Mouse (Mus musculus) hindbrain, postnatal 0 days (tissue): ENCODE measurements around the gene Gm5426. TPM values are rescaled to one million over a fixed set of nuclear protein-coding genes. Genes with fewer than 3 reads are reported as not detected.
"Not testable (repeated sequence)": the region's sequence is repeated elsewhere in the genome, so short reads cannot be mapped to it uniquely, and the experiment has no call there.

Source experiments
- ATAC-seq: fragments of 200-750 bp; cut with Nextera tagmentation; 2 replicates; pipeline ENCODE4 v1.8.0; 2017; ENCODE audit warnings: mild to moderate bottlenecking, moderate TSS enrichment, moderate library complexity
- DNase-seq: peaks from one replicate; pipeline ENCODE4 v3.0.0-alpha.2; 2015; ENCODE audit warnings: low spot score
- H3K27ac ChIP-seq: fragments of 300-500 bp; sonication (generic); 2 replicates; pipeline ENCODE4 v1.5.1; 2014; ENCODE audit warnings: mild to moderate bottlenecking
- H3K27me3 ChIP-seq: fragments of 300-500 bp; sonication (generic); 2 replicates; pipeline ENCODE4 v1.6.1; 2014; ENCODE audit warnings: low read length, mixed read lengths; ENCODE audit not compliant: insufficient read depth
- H3K36me3 ChIP-seq: fragments of 300-500 bp; sonication (generic); 2 replicates; pipeline ENCODE4 v1.6.1; 2014; ENCODE audit warnings: low read length, mixed read lengths; ENCODE audit not compliant: insufficient read depth
- H3K4me1 ChIP-seq: fragments of 300-500 bp; sonication (generic); 2 replicates; pipeline ENCODE4 v1.6.1; 2014; ENCODE audit warnings: antibody characterized with exemption, low read length, mixed read lengths; ENCODE audit not compliant: insufficient read depth
- H3K4me2 ChIP-seq: fragments of 300-500 bp; sonication (generic); 2 replicates; pipeline ENCODE4 v1.6.1; 2014; ENCODE audit warnings: low read depth, mild to moderate bottlenecking, low read length, moderate library complexity, mixed read lengths
- H3K4me3 ChIP-seq: fragments of 300-500 bp; sonication (generic); 2 replicates; pipeline ENCODE4 v1.5.1; 2014; ENCODE audit warnings: low read length
- H3K9ac ChIP-seq: fragments of 300-500 bp; sonication (generic); replicated peaks from 2 replicates; pipeline ENCODE4 v1.6.1; 2014; ENCODE audit warnings: mild to moderate bottlenecking, low read length, moderate library complexity, mixed read lengths
- H3K9me3 ChIP-seq: fragments of 300-500 bp; sonication (generic); 2 replicates; pipeline ENCODE4 v1.6.1; 2016; ENCODE audit warnings: low read length, mixed read lengths
- CTCF ChIP-seq: IDR thresholded peaks from 2 replicates; pipeline ENCODE4 v1.5.1; 2016; ENCODE audit warnings: antibody characterized with exemption, control low read depth, low read depth
- WGBS: fragments of 180-500 bp; shearing (Covaris S2); extraction: QIAGEN DNeasy Blood & Tissue Kit; methylation state at CpG from one replicate; pipeline ENCODE4 v1.1.7; 2014; 5-methylcytosine and 5-hydroxymethylcytosine counted together
- polyA plus RNA-seq: library from polyadenylated mRNA; unstranded; fragments of >200 nt; fragmentation: Nextera tagmentation; extraction: Ambion mirVana; gene quantifications from 2 replicates; pipeline ENCODE4 v1.2.1, GENCODE M21; 2015
- total RNA-seq: library from RNA; depleted of rRNA; stranded (reverse); fragments of >200 nt; gene quantifications from 2 replicates; pipeline ENCODE4 v1.2.3, GENCODE M21; 2014; rRNA removed

Gm5426 gene
- total RNA-seq (not detected in 2 replicates), polyA plus RNA-seq (not detected in 2 replicates)

DNA sequence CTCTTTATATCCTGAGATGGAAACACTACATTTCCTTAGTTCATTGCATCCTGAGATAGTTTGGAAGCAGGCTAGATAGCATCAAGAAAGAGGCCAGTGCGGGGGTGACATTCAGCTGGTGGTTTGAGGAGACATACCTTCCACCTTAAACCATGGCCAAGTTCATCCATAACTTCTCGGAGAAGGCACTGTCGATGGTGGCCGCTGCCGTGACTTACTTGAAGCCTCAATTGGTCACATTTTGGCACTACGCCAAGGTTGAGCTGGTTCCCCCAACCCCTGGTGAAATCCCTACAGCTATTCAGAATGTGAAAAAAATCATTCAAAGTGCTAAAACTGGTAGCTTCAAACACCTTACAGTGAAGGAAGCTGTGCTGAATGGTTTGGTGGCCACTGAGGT lies at the start of gene Gm5426:
Gm5426 (plus strand) TSS at position 153 of the 400 bp plus-strand sequence.
- not testable (repeated sequence) for H3K4me2 ChIP-seq, H3K9me3 ChIP-seq, DNase-seq, H3K36me3 ChIP-seq, H3K4me3 ChIP-seq, H3K9ac ChIP-seq, H3K27me3 ChIP-seq, H3K27ac ChIP-seq, ATAC-seq, H3K4me1 ChIP-seq
- 86% methylated on average over 6 of the region's 6 CpGs for WGBS

DNA sequence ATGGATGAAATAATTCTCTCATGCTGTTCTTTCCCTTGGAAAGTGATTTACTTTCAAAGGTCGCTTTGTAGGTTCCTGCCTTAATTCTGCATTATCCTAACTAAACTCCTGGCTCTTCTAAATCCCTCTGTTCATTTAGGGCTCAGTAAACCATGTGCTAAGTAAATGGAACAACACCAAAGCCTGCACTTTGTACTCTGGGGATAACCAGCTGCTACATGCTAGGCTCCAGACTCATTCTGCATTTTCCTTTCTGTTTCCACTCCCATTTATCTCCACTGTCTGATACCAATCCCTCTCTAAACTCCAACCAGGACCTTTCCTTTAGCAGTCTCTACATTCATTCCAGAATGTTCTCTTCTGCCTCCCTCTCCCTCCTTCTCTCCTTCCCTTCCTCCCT lies 46.7 kb upstream of the Gm5426 start:
- no peaks in the 10 kb centered on the region for H3K4me1 ChIP-seq
- H3K9me3 ChIP-seq, result no peaks in the 10 kb centered on the region
- DNase-seq (no peak), ATAC-seq (no peak)
- H3K9ac ChIP-seq, result no peak overlapping the region
- TF ChIP-seq CTCF, result no peak
- H3K4me2 ChIP-seq, result no peak overlapping the region
- no peak overlapping the region for H3K4me3 ChIP-seq
- no peaks in the 10 kb centered on the region for H3K36me3 ChIP-seq
- no peak overlapping the region for H3K27ac ChIP-seq
- 56% methylated on average over 1 of the region's 1 CpGs for WGBS
- H3K27me3 ChIP-seq, result no peaks in the 10 kb centered on the region

DNA sequence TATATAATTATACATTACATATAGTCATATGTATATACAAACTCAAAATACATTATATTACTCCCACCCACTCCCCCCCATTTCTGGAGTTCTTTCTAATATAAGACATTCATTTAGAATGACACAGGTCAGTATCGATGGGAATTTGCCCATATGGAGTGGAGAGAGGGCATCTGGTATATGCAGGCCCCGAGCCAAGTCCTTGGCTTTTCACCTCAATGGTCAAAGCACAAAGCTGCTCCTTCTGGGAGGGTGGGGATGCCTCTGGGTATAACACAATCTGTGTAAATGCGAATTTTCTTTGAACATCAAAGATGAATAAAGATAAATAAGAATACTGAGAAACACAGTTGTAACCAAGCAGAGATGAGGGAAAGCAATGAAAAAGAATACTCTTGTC lies 46.0 kb upstream of the Gm5426 start:
- Histone ChIP-seq H3K9me3 (no peaks in the 10 kb centered on the region), H3K27ac (no peak overlapping the region), H3K4me1 (no peaks in the 10 kb centered on the region), H3K4me3 (no peak overlapping the region), H3K36me3 (no peaks in the 10 kb centered on the region), H3K27me3 (no peaks in the 10 kb centered on the region), H3K4me2 (no peak overlapping the region), H3K9ac (no peak overlapping the region)
- no peak for TF ChIP-seq CTCF
- DNase-seq, result peak; percentile 67
- peak; percentile 74; the same call in 1 of the 2 replicates for ATAC-seq
- 60% methylated on average over 3 of the region's 3 CpGs for WGBS

DNA sequence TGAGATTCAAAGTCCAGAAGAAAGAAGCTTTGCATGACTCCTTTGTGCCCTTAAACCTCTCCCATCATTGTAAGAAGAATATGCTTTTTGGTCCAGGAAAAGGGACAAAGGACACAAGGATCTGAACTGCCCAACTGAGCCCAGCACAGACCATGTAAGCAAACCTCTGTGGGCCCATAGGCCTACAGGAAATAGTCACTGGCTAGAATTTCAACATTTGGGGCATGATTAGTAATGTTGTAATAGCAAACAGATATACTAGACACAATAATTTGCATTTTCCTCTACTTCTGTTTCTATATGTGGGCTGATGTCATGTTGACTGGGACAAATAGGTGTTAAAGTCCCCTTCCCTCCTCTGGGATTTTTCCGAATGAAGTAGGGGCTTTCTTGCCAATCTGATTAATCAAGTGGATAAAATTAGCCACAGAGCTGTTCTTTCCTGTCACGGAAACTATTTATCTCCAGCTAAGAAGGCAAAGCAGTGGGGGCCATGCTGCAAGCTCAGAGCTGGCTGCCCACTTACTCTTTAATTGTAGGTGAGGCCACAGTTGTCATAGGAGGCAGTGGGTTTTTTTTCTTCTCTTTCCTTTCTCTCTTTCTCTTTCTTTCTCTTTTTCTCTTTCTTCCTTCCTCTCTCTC lies 42.4 kb upstream of the Gm5426 start:
- no peak overlapping the region for H3K27ac ChIP-seq
- no peak for ATAC-seq
- WGBS, result 22% methylated on average over 2 of the region's 2 CpGs

DNA sequence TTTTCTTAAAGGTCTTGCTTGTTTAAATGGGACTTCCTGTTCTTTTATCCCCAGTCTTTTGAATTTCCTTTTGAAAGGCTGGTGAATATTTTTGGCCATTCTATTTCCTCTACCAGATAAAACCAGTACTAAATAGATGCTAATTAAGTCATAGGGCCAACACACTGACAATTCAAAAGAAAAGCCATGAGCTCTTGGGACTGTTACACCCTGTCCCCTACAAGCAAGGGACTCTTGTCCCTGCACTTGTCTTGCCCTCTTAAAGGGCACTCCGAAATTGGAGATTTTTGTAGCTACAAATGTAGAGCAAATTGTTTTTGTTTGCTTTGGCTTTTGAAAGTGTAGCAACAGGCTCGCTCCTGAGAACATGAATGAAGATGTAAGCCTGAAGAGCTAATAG lies 41.8 kb upstream of the Gm5426 start:
- Histone ChIP-seq H3K4me1 (no peaks in the 10 kb centered on the region), H3K27ac (no peak overlapping the region), H3K9me3 (no peaks in the 10 kb centered on the region), H3K4me2 (no peak overlapping the region), H3K27me3 (no peaks in the 10 kb centered on the region), H3K36me3 (no peaks in the 10 kb centered on the region), H3K9ac (no peak overlapping the region), H3K4me3 (no peak overlapping the region)
- WGBS, result 59% methylated on average over 2 of the region's 2 CpGs
- no peak for ATAC-seq
- no peak for TF ChIP-seq CTCF
- DNase-seq, result no peak

More for the DNA sequence above, 42.4 kb upstream of the Gm5426 start:
- H3K4me2 ChIP-seq, result no peak overlapping the region
- no peak overlapping the region for H3K4me3 ChIP-seq
- TF ChIP-seq CTCF, result no peak
- H3K27me3 ChIP-seq, result no peaks in the 10 kb centered on the region
- no peaks in the 10 kb centered on the region for H3K36me3 ChIP-seq
- H3K9ac ChIP-seq, result no peak overlapping the region
- H3K9me3 ChIP-seq, result no peaks in the 10 kb centered on the region
- H3K4me1 ChIP-seq, result no peaks in the 10 kb centered on the region
- DNase-seq, result no peak

DNA sequence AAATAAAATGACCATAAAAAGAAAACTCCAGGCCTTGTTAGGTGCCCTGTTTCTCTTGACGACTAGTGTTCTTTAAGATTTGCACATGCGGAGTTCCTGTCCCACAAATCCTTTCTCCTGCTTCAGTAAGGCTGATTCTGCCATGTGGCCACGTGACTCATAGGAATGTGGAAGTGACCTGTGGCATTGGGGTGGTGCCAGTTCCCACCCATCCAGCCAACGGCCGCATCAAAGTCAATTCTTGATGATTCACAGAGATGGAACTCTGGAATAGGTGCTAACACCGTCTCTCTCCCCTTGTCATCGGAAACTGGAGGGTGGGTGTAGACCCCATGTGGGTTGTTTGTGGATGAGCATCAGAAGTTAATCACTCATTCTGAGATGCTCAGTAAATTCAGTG lies 39.7 kb upstream of the Gm5426 start:
- H3K4me2 ChIP-seq, result no peak overlapping the region
- no peak overlapping the region for H3K27ac ChIP-seq
- H3K4me1 ChIP-seq, result no peaks in the 10 kb centered on the region
- no peaks in the 10 kb centered on the region for H3K27me3 ChIP-seq
- H3K4me3 ChIP-seq, result no peak overlapping the region
- 84% methylated on average over 7 of the region's 7 CpGs for WGBS
- no peak for TF ChIP-seq CTCF
- no peak overlapping the region for H3K9ac ChIP-seq
- H3K9me3 ChIP-seq, result no peaks in the 10 kb centered on the region
- no peak for ATAC-seq
- H3K36me3 ChIP-seq, result no peaks in the 10 kb centered on the region
- DNase-seq, result no peak

DNA sequence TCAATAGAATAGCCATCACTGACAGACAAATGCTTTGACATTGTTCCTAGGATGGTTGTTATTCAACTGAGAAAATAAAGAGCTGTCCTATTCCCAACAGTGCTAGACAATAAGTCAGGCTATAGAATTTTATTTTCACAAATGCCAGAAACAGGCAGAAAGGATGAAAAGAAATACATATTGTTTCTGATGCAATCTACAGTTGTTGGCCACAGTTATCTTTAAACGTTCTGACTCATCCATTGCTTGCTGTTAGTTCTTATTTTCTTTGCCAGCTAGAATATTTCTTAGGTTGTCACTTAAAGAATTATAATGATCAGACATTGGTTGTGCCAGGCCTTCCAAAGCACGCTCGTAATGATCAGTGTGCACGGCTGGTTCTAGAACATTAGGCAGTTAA lies 35.4 kb upstream of the Gm5426 start:
- H3K4me1 ChIP-seq, result no peaks in the 10 kb centered on the region
- 76% methylated on average over 4 of the region's 4 CpGs for WGBS
- no peak overlapping the region for H3K4me3 ChIP-seq
- H3K4me2 ChIP-seq, result no peak overlapping the region
- H3K27me3 ChIP-seq, result no peaks in the 10 kb centered on the region
- H3K9ac ChIP-seq, result no peak overlapping the region
- no peak for TF ChIP-seq CTCF
- H3K36me3 ChIP-seq, result no peaks in the 10 kb centered on the region
- no peaks in the 10 kb centered on the region for H3K9me3 ChIP-seq
- ATAC-seq (no peak), DNase-seq (no peak)
- no peak overlapping the region for H3K27ac ChIP-seq
